ENCODE assay signal across 31 mouse cellular contexts in genomic region chr10:101328545-101328944, GRCm38 (mm10).
"Had no signal": no experiment of that assay in that cellular context is flagged by ENCODE, and none has a peak within 500 bp of the region (broad histone marks: within the 10 kb centered on the region; RNA-seq: fewer than 3 reads in every experiment).

No protein-coding gene starts in this region.

- H3K27ac ChIP-seq: limb, embryonic 10.5 days; limb, embryonic 12.5 days; limb, embryonic 13.5 days; limb, embryonic 15.5 days; liver, embryonic 12.5 days; liver, embryonic 13.5 days; liver, embryonic 14.5 days; liver, embryonic 15.5 days; lung, embryonic 15.5 days; macrophage; midbrain, embryonic 10.5 days; midbrain, embryonic 12.5 days; midbrain, embryonic 13.5 days; midbrain, embryonic 15.5 days; neural tube, embryonic 12.5 days had no signal

- H3K36me3 ChIP-seq: limb, embryonic 10.5 days; limb, embryonic 12.5 days; limb, embryonic 13.5 days; limb, embryonic 15.5 days; liver, embryonic 12.5 days; liver, embryonic 13.5 days; liver, embryonic 15.5 days; lung, embryonic 15.5 days; midbrain, embryonic 10.5 days; midbrain, embryonic 12.5 days; midbrain, embryonic 13.5 days; midbrain, embryonic 15.5 days; neural tube, embryonic 12.5 days had no signal

- H3K9ac ChIP-seq: limb, embryonic 12.5 days; limb, embryonic 13.5 days; limb, embryonic 15.5 days; liver, embryonic 12.5 days; liver, embryonic 13.5 days; liver, embryonic 14.5 days; liver, embryonic 15.5 days; liver, postnatal 0 days; lung, embryonic 14.5 days; lung, embryonic 15.5 days; midbrain, embryonic 12.5 days; midbrain, embryonic 13.5 days; midbrain, embryonic 15.5 days; neural tube, embryonic 12.5 days had no signal

- H3K4me1 ChIP-seq: limb, embryonic 10.5 days; limb, embryonic 12.5 days; limb, embryonic 13.5 days; limb, embryonic 15.5 days; liver, embryonic 12.5 days; liver, embryonic 13.5 days; liver, embryonic 15.5 days; lung, embryonic 15.5 days; megakaryocyte, embryonic 14.5 days; midbrain, embryonic 10.5 days; midbrain, embryonic 12.5 days; midbrain, embryonic 13.5 days; midbrain, embryonic 15.5 days; neural tube, embryonic 12.5 days had no signal

- H3K4me3 ChIP-seq: limb, embryonic 10.5 days; limb, embryonic 12.5 days; limb, embryonic 13.5 days; limb, embryonic 15.5 days; liver, embryonic 12.5 days; liver, embryonic 13.5 days; liver, embryonic 15.5 days; lung, embryonic 15.5 days; megakaryocyte, embryonic 14.5 days; midbrain, embryonic 10.5 days; midbrain, embryonic 12.5 days; midbrain, embryonic 13.5 days; midbrain, embryonic 15.5 days; myocyte; neural tube, embryonic 12.5 days had no signal

- DNase-seq: left cerebral cortex, postnatal 4 days; liver; liver, embryonic 13.5 days; liver, postnatal 0 days; lung, adult 18-20 months; lung, adult 2 months; lung, embryonic 14.5 days; lung, postnatal 10 days; lung, postnatal 14 days; lung, postnatal 36 days; lung, postnatal 4 days; midbrain, embryonic 14.5 days had no signal

- H3K9me3 ChIP-seq: limb, embryonic 10.5 days; limb, embryonic 12.5 days; limb, embryonic 13.5 days; limb, embryonic 15.5 days; liver, embryonic 12.5 days; liver, embryonic 13.5 days; liver, embryonic 15.5 days; lung, embryonic 15.5 days; megakaryocyte, embryonic 14.5 days; midbrain, embryonic 10.5 days; midbrain, embryonic 12.5 days; midbrain, embryonic 13.5 days; midbrain, embryonic 15.5 days; neural tube, embryonic 12.5 days had no signal

- ATAC-seq: liver, embryonic 12.5 days; liver, postnatal 0 days; midbrain, embryonic 13.5 days; midbrain, embryonic 15.5 days; midbrain, embryonic 16.5 days had no signal

- H3K27me3 ChIP-seq: limb, embryonic 12.5 days; limb, embryonic 13.5 days; limb, embryonic 15.5 days; liver, embryonic 12.5 days; liver, embryonic 13.5 days; liver, embryonic 15.5 days; lung, embryonic 15.5 days; megakaryocyte, embryonic 14.5 days; midbrain, embryonic 12.5 days; midbrain, embryonic 13.5 days; midbrain, embryonic 15.5 days; neural tube, embryonic 12.5 days had no signal

- H3K4me2 ChIP-seq: limb, embryonic 12.5 days; limb, embryonic 13.5 days; limb, embryonic 15.5 days; liver, embryonic 11.5 days; liver, embryonic 12.5 days; liver, embryonic 13.5 days; liver, embryonic 15.5 days; lung, embryonic 14.5 days; lung, embryonic 15.5 days; midbrain, embryonic 11.5 days; midbrain, embryonic 12.5 days; midbrain, embryonic 13.5 days; midbrain, embryonic 15.5 days; neural tube, embryonic 12.5 days had no signal
